Mouse (Mus musculus): ENCODE measurements around the gene Vmn2r59. TPM values are rescaled to one million over a fixed set of nuclear protein-coding genes. Genes with fewer than 3 reads are reported as not detected.
"Not testable (repeated sequence)": the region's sequence is repeated elsewhere in the genome, so short reads cannot be mapped to it uniquely, and the experiment has no call there.

Vmn2r59 gene
- polyA plus RNA-seq (2014; fragmentation: Nextera tagmentation; extraction: Ambion mirVana), result not detected in 2 replicates

DNA sequence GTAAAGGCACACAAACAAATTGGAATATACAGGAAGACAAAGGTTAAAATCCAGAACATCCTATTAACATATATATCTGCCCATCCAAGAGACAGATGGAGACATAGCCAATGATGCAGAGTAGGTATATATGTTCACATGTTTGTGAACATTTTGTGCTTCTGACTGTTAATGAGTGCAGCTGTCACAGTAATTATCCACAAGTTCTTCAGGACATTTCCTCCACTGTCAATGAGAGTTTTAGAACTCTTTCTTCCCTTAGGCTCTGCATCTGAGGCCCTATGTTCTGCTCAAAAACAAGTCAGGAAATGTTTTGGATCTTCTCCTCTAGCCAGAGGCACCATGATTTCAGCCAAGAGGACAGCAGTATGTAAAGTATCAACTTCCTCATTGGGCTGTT lies at the start of gene Vmn2r59:
Gene Vmn2r59, minus strand, starts transcription at position 101 of the 400 bp plus-strand sequence.
- Histone ChIP-seq H3K4me1 (ENCODE audit: control insufficient read depth in 2 of 2, insufficient read depth in 2 of 2, low read length in 2 of 2) (no peaks in the 10 kb centered on the region), H3K9me3 (ENCODE audit: control insufficient read depth, low read length) (peaks cover 10% of the 10 kb centered on the region; the same call in 1 of the 2 replicates), H3K9ac (ENCODE audit: low read length) (no peak within 1 kb of the TSS), H3K4me2 (ENCODE audit: low read length) (no peak within 1 kb of the TSS), H3K27ac (replicated peaks in 1 of 2; ENCODE audit: control insufficient read depth in 1 of 2, insufficient read depth in 1 of 2, low read depth in 2 of 2, low read length in 2 of 2) (no peak within 1 kb of the TSS), H3K36me3 (ENCODE audit: control insufficient read depth, insufficient read depth, low read length) (no peaks in the 10 kb centered on the region), H3K27me3 (ENCODE audit: control insufficient read depth, insufficient read depth, low read length) (no peaks in the 10 kb centered on the region), H3K4me3 (ENCODE audit: control insufficient read depth in 1 of 2, insufficient read depth in 1 of 2, low read depth in 1 of 2, low read length in 2 of 2) (no peak within 1 kb of the TSS)
- ATAC-seq (ENCODE audit: insufficient number of reproducible peaks, insufficient read depth, low FRiP score, low read depth), result no peak

DNA sequence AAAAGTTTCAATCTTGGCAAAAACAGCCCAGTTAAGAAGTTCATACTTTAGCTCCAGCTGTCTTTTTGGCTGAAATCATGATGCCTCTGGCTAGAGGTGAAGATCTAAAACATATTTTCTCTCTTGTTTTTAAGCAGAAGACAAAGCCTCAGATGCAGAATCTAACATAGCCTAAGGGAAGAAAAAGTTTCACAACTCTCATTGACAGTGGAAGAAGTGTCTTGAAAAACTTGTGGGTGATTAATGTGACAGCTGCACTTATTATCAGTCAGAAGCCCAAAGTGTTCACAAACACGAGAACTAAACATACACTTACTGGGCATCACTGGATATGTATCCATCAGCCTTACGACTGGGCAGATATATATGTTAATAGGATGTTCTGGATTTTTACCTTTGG lies 48.6 kb upstream of the Vmn2r59 start, which contains the start of gene Vmn2r60:
Gene Vmn2r60, plus strand, starts transcription at position 301 of the 400 bp plus-strand sequence.
- no peaks in the 10 kb centered on the region for H3K27me3 ChIP-seq (ENCODE audit: control insufficient read depth, insufficient read depth, low read length)
- peaks cover 12% of the 10 kb centered on the region; the same call in 1 of the 2 replicates for H3K9me3 ChIP-seq (ENCODE audit: control insufficient read depth, low read length)
- H3K4me1 ChIP-seq (ENCODE audit: control insufficient read depth in 2 of 2, insufficient read depth in 2 of 2, low read length in 2 of 2), result no peaks in the 10 kb centered on the region
- no peak within 1 kb of the TSS for H3K27ac ChIP-seq (replicated peaks in 1 of 2; ENCODE audit: control insufficient read depth in 1 of 2, insufficient read depth in 1 of 2, low read depth in 2 of 2, low read length in 2 of 2)
- ATAC-seq (ENCODE audit: insufficient number of reproducible peaks, insufficient read depth, low FRiP score, low read depth), result no peak
- H3K4me3 ChIP-seq (ENCODE audit: control insufficient read depth in 1 of 2, insufficient read depth in 1 of 2, low read depth in 1 of 2, low read length in 2 of 2), result no peak within 1 kb of the TSS
- no peak within 1 kb of the TSS for H3K9ac ChIP-seq (ENCODE audit: low read length)
- no peak within 1 kb of the TSS for H3K4me2 ChIP-seq (ENCODE audit: low read length)
- no peaks in the 10 kb centered on the region for H3K36me3 ChIP-seq (ENCODE audit: control insufficient read depth, insufficient read depth, low read length)
- 59% methylated on average over 2 of the region's 2 CpGs for WGBS

DNA sequence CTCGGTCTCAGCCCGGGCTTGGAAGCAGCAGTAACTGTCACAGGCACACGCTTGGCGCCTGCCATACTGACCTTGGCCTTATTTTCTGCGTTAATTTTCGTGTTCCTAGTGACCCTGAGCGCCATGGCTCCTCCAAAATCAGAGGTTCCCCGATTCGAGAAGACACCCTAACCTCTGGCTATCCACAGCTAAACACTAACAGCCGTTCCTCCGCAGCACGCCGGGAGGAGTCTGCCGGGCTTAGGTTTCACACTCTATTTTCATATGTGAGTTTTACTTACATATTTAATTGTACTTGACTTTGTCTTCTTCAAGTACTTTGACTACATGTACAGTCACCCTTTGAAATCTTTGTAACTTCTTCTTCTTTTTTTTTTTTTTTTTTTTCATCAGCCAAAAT lies 48.2 kb upstream of the Vmn2r59 start:
- not testable (repeated sequence) for H3K4me1 ChIP-seq (ENCODE audit: control insufficient read depth in 2 of 2, insufficient read depth in 2 of 2, low read length in 2 of 2); H3K36me3 ChIP-seq (ENCODE audit: control insufficient read depth, insufficient read depth, low read length); H3K4me3 ChIP-seq (ENCODE audit: control insufficient read depth in 1 of 2, insufficient read depth in 1 of 2, low read depth in 1 of 2, low read length in 2 of 2); H3K4me2 ChIP-seq (ENCODE audit: low read length); ATAC-seq (ENCODE audit: insufficient number of reproducible peaks, insufficient read depth, low FRiP score, low read depth); H3K9ac ChIP-seq (ENCODE audit: low read length); H3K27me3 ChIP-seq (ENCODE audit: control insufficient read depth, insufficient read depth, low read length); H3K27ac ChIP-seq (replicated peaks in 1 of 2; ENCODE audit: control insufficient read depth in 1 of 2, insufficient read depth in 1 of 2, low read depth in 2 of 2, low read length in 2 of 2)
- WGBS, result 66% methylated on average over 14 of the region's 14 CpGs
- H3K9me3 ChIP-seq (ENCODE audit: control insufficient read depth, low read length), result peaks cover 12% of the 10 kb centered on the region; the same call in 1 of the 2 replicates

Other genes starting within 250 kb of the Vmn2r59 start
- gene Vmn2r58, start 186.3 kb downstream of the Vmn2r59 start, polyA plus RNA-seq (2014; fragmentation: Nextera tagmentation; extraction: Ambion mirVana), result not detected in 2 replicates
- gene Vmn2r60, start 48.7 kb upstream of the Vmn2r59 start, polyA plus RNA-seq (2014; fragmentation: Nextera tagmentation; extraction: Ambion mirVana), result not detected in 2 replicates
- not detected in 2 replicates for gene Vmn2r61, start 201.0 kb upstream of the Vmn2r59 start, polyA plus RNA-seq (2014; fragmentation: Nextera tagmentation; extraction: Ambion mirVana)

Data from heart, embryonic 14.5 days (tissue).